Mouse (Mus musculus) midbrain, embryonic 13.5 days (tissue): ENCODE measurements around the gene Olfr90. TPM values are rescaled to one million over a fixed set of nuclear protein-coding genes. Genes with fewer than 3 reads are reported as not detected.
"Not testable (repeated sequence)": the region's sequence is repeated elsewhere in the genome, so short reads cannot be mapped to it uniquely, and the experiment has no call there.

ENCODE experiments used
- ATAC-seq: fragments of 200-750 bp; cut with Nextera tagmentation; 2 replicates; pipeline ENCODE4 v1.8.0; 2017; ENCODE audit warnings: mild to moderate bottlenecking, moderate TSS enrichment, moderate library complexity
- H3K27ac ChIP-seq: fragments of 300-500 bp; sonication (generic); 2 replicates; pipeline ENCODE4 v1.5.1; 2015; ENCODE audit warnings: inconsistent platforms, mild to moderate bottlenecking, moderate library complexity
- H3K27me3 ChIP-seq: fragments of 300-500 bp; sonication (generic); 2 replicates; pipeline ENCODE4 v1.6.1; 2015; ENCODE audit warnings: mild to moderate bottlenecking, inconsistent platforms
- H3K36me3 ChIP-seq: fragments of 300-500 bp; sonication (generic); 2 replicates; pipeline ENCODE4 v1.6.1; 2015; ENCODE audit warnings: mild to moderate bottlenecking, inconsistent platforms
- H3K4me1 ChIP-seq: fragments of 300-500 bp; sonication (generic); replicated peaks from 2 replicates; pipeline ENCODE4 v1.6.1; 2015; ENCODE audit warnings: inconsistent platforms
- H3K4me2 ChIP-seq: fragments of 300-500 bp; sonication (generic); replicated peaks from 2 replicates; pipeline ENCODE4 v1.6.1; 2015; ENCODE audit warnings: moderate library complexity, mild to moderate bottlenecking, inconsistent platforms
- H3K4me3 ChIP-seq: fragments of 300-500 bp; sonication (generic); replicated peaks from 2 replicates; pipeline ENCODE4 v1.5.1; 2015; ENCODE audit warnings: mild to moderate bottlenecking, inconsistent platforms
- H3K9ac ChIP-seq: fragments of 300-500 bp; sonication (generic); replicated peaks from 2 replicates; pipeline ENCODE4 v1.6.1; 2015; ENCODE audit warnings: mild to moderate bottlenecking, inconsistent platforms
- H3K9me3 ChIP-seq: fragments of 300-500 bp; sonication (generic); 2 replicates; pipeline ENCODE4 v1.6.1; 2016; ENCODE audit warnings: mild to moderate bottlenecking, inconsistent platforms
- WGBS: fragments of 180-500 bp; shearing (Covaris S2); methylation state at CpG from one replicate; pipeline ENCODE4 v1.1.7; 2015; 5-methylcytosine and 5-hydroxymethylcytosine counted together
- polyA plus RNA-seq: library from polyadenylated mRNA; unstranded; fragments of >200 nt; fragmentation: Nextera tagmentation; extraction: Ambion mirVana; gene quantifications from 2 replicates; pipeline ENCODE4 v1.2.1, GENCODE M21; 2015

Gene Olfr90
- polyA plus RNA-seq, result not detected in 2 replicates

- Histone ChIP-seq H3K4me2 (no peak within 1 kb of the TSS), H3K27me3 (no peaks in the 10 kb centered on the region), H3K9me3 (no peaks in the 10 kb centered on the region), H3K4me1 (no peaks in the 10 kb centered on the region), H3K36me3 (no peaks in the 10 kb centered on the region), H3K9ac (no peak within 1 kb of the TSS), H3K4me3 (no peak within 1 kb of the TSS), H3K27ac (no peak within 1 kb of the TSS)
- ATAC-seq, result no peak
Observed at GRCm38 (mm10) chr17:37088399-37088798, at the start of gene Olfr90. Olfr90 (minus strand) TSS chr17:37088499.

- not testable (repeated sequence) for H3K27me3 ChIP-seq, H3K9me3 ChIP-seq, H3K36me3 ChIP-seq, H3K4me3 ChIP-seq, H3K9ac ChIP-seq, H3K4me1 ChIP-seq, H3K27ac ChIP-seq, ATAC-seq, H3K4me2 ChIP-seq
- 71% methylated on average over 4 of the region's 4 CpGs for whole genome bisulfite sequencing
Observed at GRCm38 (mm10) chr17:37131366-37131765, 43.1 kb upstream of the Olfr90 start.

GRCm38 (mm10) chr17:37119988-37120387, 31.7 kb upstream of the Olfr90 start, which contains the start of gene Olfr92:
Olfr92 (minus strand) TSS chr17:37120088.
- Histone ChIP-seq H3K4me1 (no peaks in the 10 kb centered on the region), H3K27ac (no peak within 1 kb of the TSS), H3K4me3 (no peak within 1 kb of the TSS), H3K36me3 (no peaks in the 10 kb centered on the region), H3K9ac (no peak within 1 kb of the TSS), H3K27me3 (no peaks in the 10 kb centered on the region), H3K9me3 (no peaks in the 10 kb centered on the region), H3K4me2 (no peak within 1 kb of the TSS)
- WGBS, result 94% methylated on average over 2 of the region's 2 CpGs
- ATAC-seq, result no peak

GRCm38 (mm10) chr17:37098178-37098577, 9.9 kb upstream of the Olfr90 start, which contains the start of gene Olfr91:
Olfr91 (minus strand) TSS chr17:37098278.
- WGBS, result 93% methylated on average over 1 of the region's 1 CpGs
- no peak for ATAC-seq
- no peak within 1 kb of the TSS for H3K4me2 ChIP-seq
- no peaks in the 10 kb centered on the region for H3K9me3 ChIP-seq
- no peak within 1 kb of the TSS for H3K27ac ChIP-seq
- H3K9ac ChIP-seq, result no peak within 1 kb of the TSS
- H3K4me1 ChIP-seq, result no peaks in the 10 kb centered on the region
- no peak within 1 kb of the TSS for H3K4me3 ChIP-seq
- no peaks in the 10 kb centered on the region for H3K36me3 ChIP-seq
- H3K27me3 ChIP-seq, result no peaks in the 10 kb centered on the region

- Histone ChIP-seq H3K36me3 (no peaks in the 10 kb centered on the region), H3K27me3 (no peaks in the 10 kb centered on the region), H3K9ac (no peak overlapping the region), H3K4me2 (no peak overlapping the region), H3K4me3 (no peak overlapping the region), H3K9me3 (no peaks in the 10 kb centered on the region), H3K4me1 (no peaks in the 10 kb centered on the region), H3K27ac (no peak overlapping the region)
- no peak for ATAC-seq
- WGBS, result 77% methylated on average over 5 of the region's 5 CpGs
Observed at GRCm38 (mm10) chr17:37093289-37093688, 5.0 kb upstream of the Olfr90 start.

- Histone ChIP-seq H3K9me3 (no peaks in the 10 kb centered on the region), H3K9ac (no peak overlapping the region), H3K27me3 (no peaks in the 10 kb centered on the region), H3K4me3 (no peak overlapping the region), H3K27ac (no peak overlapping the region), H3K4me2 (no peak overlapping the region), H3K4me1 (no peaks in the 10 kb centered on the region), H3K36me3 (no peaks in the 10 kb centered on the region)
- 85% methylated on average over 1 of the region's 1 CpGs for WGBS
- no peak for ATAC-seq
Observed at GRCm38 (mm10) chr17:37092198-37092597, 3.9 kb upstream of the Olfr90 start.

GRCm38 (mm10) chr17:37085545-37085944, 2.8 kb downstream of the Olfr90 start:
- ATAC-seq, result 0 out of 2 replicates have a peak, but pooled peaks have one; percentile 22
- H3K4me1 ChIP-seq, result no peaks in the 10 kb centered on the region
- whole genome bisulfite sequencing, result 83% methylated on average over 10 of the region's 10 CpGs

GRCm38 (mm10) chr17:37084632-37085031, 3.7 kb downstream of the Olfr90 start:
- no peak overlapping the region for H3K9ac ChIP-seq
- H3K27ac ChIP-seq, result no peak overlapping the region
- H3K4me1 ChIP-seq, result peaks cover 9% of the 10 kb centered on the region
- no peaks in the 10 kb centered on the region for H3K9me3 ChIP-seq
- no peak for ATAC-seq
- no peaks in the 10 kb centered on the region for H3K27me3 ChIP-seq
- no peak overlapping the region for H3K4me3 ChIP-seq
- H3K36me3 ChIP-seq, result no peaks in the 10 kb centered on the region
- WGBS, result 66% methylated on average over 5 of the region's 5 CpGs
- H3K4me2 ChIP-seq, result no peak overlapping the region

More at GRCm38 (mm10) chr17:37085545-37085944, 2.8 kb downstream of the Olfr90 start:
- no peak overlapping the region for H3K4me2 ChIP-seq
- no peaks in the 10 kb centered on the region for H3K9me3 ChIP-seq
- no peak overlapping the region for H3K9ac ChIP-seq
- H3K27me3 ChIP-seq, result no peaks in the 10 kb centered on the region
- H3K36me3 ChIP-seq, result no peaks in the 10 kb centered on the region
- no peak overlapping the region for H3K27ac ChIP-seq
- H3K4me3 ChIP-seq, result no peak overlapping the region

- 5% methylated on average over 7 of the region's 8 CpGs for WGBS
- Histone ChIP-seq H3K4me2 (no peak overlapping the region), H3K36me3 (no peaks in the 10 kb centered on the region), H3K4me3 (no peak overlapping the region), H3K4me1 (peaks cover 22% of the 10 kb centered on the region), H3K27me3 (no peaks in the 10 kb centered on the region), H3K27ac (no peak overlapping the region), H3K9ac (no peak overlapping the region), H3K9me3 (no peaks in the 10 kb centered on the region)
- peak; percentile 51 for ATAC-seq
Observed at GRCm38 (mm10) chr17:37083327-37083726, 5.0 kb downstream of the Olfr90 start.

- ATAC-seq, result no peak
- no peak overlapping the region for H3K4me2 ChIP-seq
- WGBS, result 93% methylated on average over 4 of the region's 4 CpGs
- H3K4me1 ChIP-seq, result peaks cover 25% of the 10 kb centered on the region
- H3K4me3 ChIP-seq, result no peak overlapping the region
- H3K36me3 ChIP-seq, result peaks cover 3% of the 10 kb centered on the region
- H3K9ac ChIP-seq, result no peak overlapping the region
- no peaks in the 10 kb centered on the region for H3K27me3 ChIP-seq
- no peaks in the 10 kb centered on the region for H3K9me3 ChIP-seq
- no peak overlapping the region for H3K27ac ChIP-seq
Observed at GRCm38 (mm10) chr17:37081659-37082058, 6.6 kb downstream of the Olfr90 start.

GRCm38 (mm10) chr17:37080119-37080518, 8.2 kb downstream of the Olfr90 start:
- Histone ChIP-seq H3K4me2 (no peak overlapping the region), H3K4me3 (no peak overlapping the region), H3K27me3 (0 out of 2 replicates have a peak, but pooled peaks cover 4% of the 10 kb centered on the region), H3K4me1 (peaks cover 25% of the 10 kb centered on the region), H3K9me3 (no peaks in the 10 kb centered on the region), H3K27ac (no peak overlapping the region), H3K36me3 (peaks cover 19% of the 10 kb centered on the region), H3K9ac (no peak overlapping the region)
- ATAC-seq, result no peak
- 25% methylated on average over 5 of the region's 5 CpGs for WGBS

- Histone ChIP-seq H3K9ac (peak overlapping the region; percentile 16; the same call in 1 of the 2 replicates), H3K4me2 (peak overlapping the region; percentile 33), H3K36me3 (peaks cover 30% of the 10 kb centered on the region), H3K9me3 (no peaks in the 10 kb centered on the region), H3K27ac (peak overlapping the region; percentile 49; the same call in 1 of the 2 replicates), H3K4me3 (no peak overlapping the region), H3K4me1 (peaks cover 25% of the 10 kb centered on the region), H3K27me3 (0 out of 2 replicates have a peak, but pooled peaks cover 4% of the 10 kb centered on the region)
- WGBS, result 4% methylated on average over 2 of the region's 2 CpGs
- peak; percentile 59 for ATAC-seq
Observed at GRCm38 (mm10) chr17:37078990-37079389, 9.3 kb downstream of the Olfr90 start.

- Histone ChIP-seq H3K27me3 (0 out of 2 replicates have a peak, but pooled peaks cover 4% of the 10 kb centered on the region), H3K4me2 (no peak overlapping the region), H3K27ac (no peak overlapping the region), H3K9ac (no peak overlapping the region), H3K4me1 (peaks cover 25% of the 10 kb centered on the region), H3K36me3 (peaks cover 37% of the 10 kb centered on the region), H3K9me3 (no peaks in the 10 kb centered on the region), H3K4me3 (no peak overlapping the region)
- WGBS, result 20% methylated on average over 1 of the region's 1 CpGs
- ATAC-seq, result no peak
Observed at GRCm38 (mm10) chr17:37078193-37078592, 10.1 kb downstream of the Olfr90 start.
